Mouse (Mus musculus) limb, embryonic 13.5 days (tissue): Measurements from ENCODE around the gene Adarb2. TPM values are rescaled to one million over a fixed set of nuclear protein-coding genes. Genes with fewer than 3 reads are reported as not detected.
A peak's percentile ranks its signal among the peaks of the same experiment; 100 is the strongest.

ENCODE experiments used
- ATAC-seq: fragments of 200-750 bp; cut with Nextera tagmentation; 2 replicates; pipeline ENCODE4 v1.8.0; 2017; ENCODE audit warnings: low read depth, moderate number of reproducible peaks, moderate TSS enrichment; ENCODE audit not compliant: low FRiP score
- H3K27ac ChIP-seq: fragments of 300-500 bp; sonication (generic); 2 replicates; pipeline ENCODE4 v1.5.1; 2015; ENCODE audit warnings: inconsistent platforms, mild to moderate bottlenecking, moderate library complexity
- H3K27me3 ChIP-seq: fragments of 300-500 bp; sonication (generic); 2 replicates; pipeline ENCODE4 v1.6.1; 2015; ENCODE audit warnings: mild to moderate bottlenecking, inconsistent platforms
- H3K36me3 ChIP-seq: fragments of 300-500 bp; sonication (generic); 2 replicates; pipeline ENCODE4 v1.6.1; 2015; ENCODE audit warnings: inconsistent platforms, mild to moderate bottlenecking, moderate library complexity
- H3K4me1 ChIP-seq: fragments of 300-500 bp; sonication (generic); 2 replicates; pipeline ENCODE4 v1.6.1; 2015; ENCODE audit warnings: inconsistent platforms
- H3K4me2 ChIP-seq: fragments of 300-500 bp; sonication (generic); replicated peaks from 2 replicates; pipeline ENCODE4 v1.6.1; 2015; ENCODE audit warnings: inconsistent platforms, mild to moderate bottlenecking, moderate library complexity
- H3K4me3 ChIP-seq: fragments of 300-500 bp; sonication (generic); 2 replicates; pipeline ENCODE4 v1.5.1; 2015; ENCODE audit warnings: moderate library complexity, mild to moderate bottlenecking, inconsistent platforms
- H3K9ac ChIP-seq: fragments of 300-500 bp; sonication (generic); 2 replicates; pipeline ENCODE4 v1.6.1; 2015; ENCODE audit warnings: mild to moderate bottlenecking, inconsistent platforms
- H3K9me3 ChIP-seq: fragments of 300-500 bp; sonication (generic); 2 replicates; pipeline ENCODE4 v1.6.1; 2016; ENCODE audit warnings: inconsistent platforms
- WGBS: fragments of 180-500 bp; shearing (Covaris S2); methylation state at CpG from one replicate; pipeline ENCODE4 v1.1.7; 2015; 5-methylcytosine and 5-hydroxymethylcytosine counted together
- polyA plus RNA-seq: library from polyadenylated mRNA; unstranded; fragments of >200 nt; fragmentation: Nextera tagmentation; extraction: Ambion mirVana; gene quantifications from 2 replicates; pipeline ENCODE4 v1.2.1, GENCODE M21; 2015

The Adarb2 gene
- polyA plus RNA-seq = 3.8 and 4.7 TPM in 2 replicates

GRCm38 (mm10) chr13:8202681-8203476, at the start of gene Adarb2:
Gene Adarb2, plus strand, starts transcription at chr13:8202866.
- Histone ChIP-seq H3K27me3 (peaks cover 36% of the 10 kb centered on the region), H3K9me3 (no peaks in the 10 kb centered on the region), H3K4me1 (0 out of 2 replicates have a peak, but pooled peaks cover 3% of the 10 kb centered on the region), H3K9ac (peak within 1 kb of the TSS; percentile 60), H3K27ac (no peak within 1 kb of the TSS), H3K4me3 (peak within 1 kb of the TSS; percentile 45), H3K4me2 (peak within 1 kb of the TSS; percentile 73), H3K36me3 (no peaks in the 10 kb centered on the region)
- WGBS = under 1% methylated on average over 26 of the region's 26 CpGs
- peak; percentile 87 for ATAC-seq

- WGBS = 75% methylated on average over 1 of the region's 1 CpGs
- ATAC-seq = no peak
- Histone ChIP-seq H3K9me3 (no peaks in the 10 kb centered on the region), H3K36me3 (no peaks in the 10 kb centered on the region), H3K27me3 (no peaks in the 10 kb centered on the region), H3K4me1 (no peaks in the 10 kb centered on the region), H3K27ac (no peak overlapping the region), H3K4me2 (no peak overlapping the region), H3K4me3 (no peak overlapping the region), H3K9ac (no peak overlapping the region)
Measured at GRCm38 (mm10) chr13:8173800-8174199, 28.9 kb upstream of the Adarb2 start.

- ATAC-seq = no peak
- Histone ChIP-seq H3K36me3 (no peaks in the 10 kb centered on the region), H3K4me1 (no peaks in the 10 kb centered on the region), H3K27me3 (no peaks in the 10 kb centered on the region), H3K9ac (no peak overlapping the region), H3K9me3 (no peaks in the 10 kb centered on the region), H3K27ac (no peak overlapping the region), H3K4me3 (no peak overlapping the region), H3K4me2 (no peak overlapping the region)
- 65% methylated on average over 7 of the region's 7 CpGs for WGBS
Measured at GRCm38 (mm10) chr13:8191977-8192376, 10.7 kb upstream of the Adarb2 start.

GRCm38 (mm10) chr13:8199186-8199880, 3.3 kb upstream of the Adarb2 start:
- peaks cover 24% of the 10 kb centered on the region for H3K27me3 ChIP-seq
- 58% methylated on average over 3 of the region's 3 CpGs for WGBS
- no peak overlapping the region for H3K4me3 ChIP-seq
- H3K9me3 ChIP-seq = no peaks in the 10 kb centered on the region
- H3K9ac ChIP-seq = no peak overlapping the region
- no peaks in the 10 kb centered on the region for H3K36me3 ChIP-seq
- H3K27ac ChIP-seq = no peak overlapping the region
- no peak overlapping the region for H3K4me2 ChIP-seq
- H3K4me1 ChIP-seq = 0 out of 2 replicates have a peak, but pooled peaks cover 3% of the 10 kb centered on the region
- no peak for ATAC-seq

- H3K36me3 ChIP-seq = no peaks in the 10 kb centered on the region
- 2% methylated on average over 4 of the region's 4 CpGs for WGBS
- H3K4me2 ChIP-seq = peak overlapping the region; percentile 73
Measured at GRCm38 (mm10) chr13:8203477-8203813, 779 bp downstream of the Adarb2 start.

GRCm38 (mm10) chr13:8207337-8207736, 4.7 kb downstream of the Adarb2 start:
- no peaks in the 10 kb centered on the region for H3K9me3 ChIP-seq
- H3K4me2 ChIP-seq = no peak overlapping the region
- WGBS = 77% methylated on average over 16 of the region's 16 CpGs
- no peak overlapping the region for H3K4me3 ChIP-seq
- ATAC-seq = no peak
- H3K27me3 ChIP-seq = peaks cover 30% of the 10 kb centered on the region
- H3K27ac ChIP-seq = no peak overlapping the region
- no peaks in the 10 kb centered on the region for H3K36me3 ChIP-seq
- H3K4me1 ChIP-seq = 0 out of 2 replicates have a peak, but pooled peaks cover 2% of the 10 kb centered on the region
- no peak overlapping the region for H3K9ac ChIP-seq

More at GRCm38 (mm10) chr13:8203477-8203813, 779 bp downstream of the Adarb2 start:
- Histone ChIP-seq H3K4me1 (0 out of 2 replicates have a peak, but pooled peaks cover 3% of the 10 kb centered on the region), H3K4me3 (peak overlapping the region; percentile 45), H3K9ac (peak overlapping the region; percentile 60), H3K27me3 (peaks cover 36% of the 10 kb centered on the region), H3K27ac (no peak overlapping the region), H3K9me3 (no peaks in the 10 kb centered on the region)
- ATAC-seq = no peak

- Histone ChIP-seq H3K27ac (no peak overlapping the region), H3K9ac (no peak overlapping the region), H3K9me3 (no peaks in the 10 kb centered on the region), H3K4me1 (no peaks in the 10 kb centered on the region), H3K27me3 (peaks cover 8% of the 10 kb centered on the region), H3K4me2 (no peak overlapping the region), H3K4me3 (no peak overlapping the region), H3K36me3 (no peaks in the 10 kb centered on the region)
- WGBS = 76% methylated on average over 4 of the region's 4 CpGs
- no peak for ATAC-seq
Measured at GRCm38 (mm10) chr13:8210776-8211175, 8.1 kb downstream of the Adarb2 start.

GRCm38 (mm10) chr13:8238871-8239270, 36.2 kb downstream of the Adarb2 start:
- WGBS = 51% methylated on average over 1 of the region's 1 CpGs

GRCm38 (mm10) chr13:8248016-8248667, 45.5 kb downstream of the Adarb2 start:
- no peaks in the 10 kb centered on the region for H3K27me3 ChIP-seq
- H3K9me3 ChIP-seq = no peaks in the 10 kb centered on the region
- no peak for ATAC-seq
- H3K4me3 ChIP-seq = no peak overlapping the region
- H3K9ac ChIP-seq = no peak overlapping the region
- no peaks in the 10 kb centered on the region for H3K36me3 ChIP-seq
- H3K4me2 ChIP-seq = no peak overlapping the region
- H3K27ac ChIP-seq = no peak overlapping the region
- WGBS = 71% methylated on average over 5 of the region's 5 CpGs
- H3K4me1 ChIP-seq = no peaks in the 10 kb centered on the region

More at GRCm38 (mm10) chr13:8238871-8239270, 36.2 kb downstream of the Adarb2 start:
- Histone ChIP-seq H3K4me2 (no peak overlapping the region), H3K9me3 (no peaks in the 10 kb centered on the region), H3K27me3 (no peaks in the 10 kb centered on the region), H3K27ac (no peak overlapping the region), H3K36me3 (no peaks in the 10 kb centered on the region), H3K9ac (no peak overlapping the region), H3K4me1 (no peaks in the 10 kb centered on the region), H3K4me3 (no peak overlapping the region)
- ATAC-seq = no peak

- Histone ChIP-seq H3K36me3 (no peaks in the 10 kb centered on the region), H3K9me3 (no peaks in the 10 kb centered on the region), H3K27me3 (no peaks in the 10 kb centered on the region), H3K9ac (no peak overlapping the region), H3K4me3 (no peak overlapping the region), H3K4me1 (peaks cover 8% of the 10 kb centered on the region; the same call in 1 of the 2 replicates), H3K4me2 (no peak overlapping the region), H3K27ac (no peak overlapping the region)
- WGBS = 51% methylated on average over 4 of the region's 4 CpGs
- peak; percentile 71; the same call in 1 of the 2 replicates for ATAC-seq
Measured at GRCm38 (mm10) chr13:8272158-8272945, 69.7 kb downstream of the Adarb2 start.

GRCm38 (mm10) chr13:8283116-8283515, 80.5 kb downstream of the Adarb2 start:
- no peak overlapping the region for H3K27ac ChIP-seq
- H3K4me1 ChIP-seq = no peaks in the 10 kb centered on the region
- H3K9ac ChIP-seq = no peak overlapping the region
- no peaks in the 10 kb centered on the region for H3K27me3 ChIP-seq
- no peaks in the 10 kb centered on the region for H3K36me3 ChIP-seq
- 59% methylated on average over 2 of the region's 2 CpGs for WGBS
- no peak for ATAC-seq
- no peaks in the 10 kb centered on the region for H3K9me3 ChIP-seq
- no peak overlapping the region for H3K4me2 ChIP-seq
- H3K4me3 ChIP-seq = no peak overlapping the region
